Mouse (Mus musculus): ENCODE data around the gene Stard7.
"Not testable (repeated sequence)": the region's sequence is repeated elsewhere in the genome, so short reads cannot be mapped to it uniquely, and the experiment has no call there.

Gene Stard7

GRCm38 (mm10) chr2:127274590-127274989 lies 4.6 kb downstream of the Stard7 start:
- no peak for DNase-seq (ENCODE audit: inconsistent ontology term)

GRCm38 (mm10) chr2:127275551-127276320 lies 5.7 kb downstream of the Stard7 start:
- DNase-seq (ENCODE audit: inconsistent ontology term): no peak

GRCm38 (mm10) chr2:127278162-127278561 lies 8.1 kb downstream of the Stard7 start:
- DNase-seq (ENCODE audit: inconsistent ontology term): no peak

GRCm38 (mm10) chr2:127292250-127292649 lies 22.2 kb downstream of the Stard7 start:
- no peak for DNase-seq (ENCODE audit: inconsistent ontology term)

- DNase-seq (ENCODE audit: inconsistent ontology term): no peak
These were observed 27.2 kb downstream of the Stard7 start for GRCm38 (mm10) chr2:127297001-127297805.

GRCm38 (mm10) chr2:127298056-127298455 lies 28.0 kb downstream of the Stard7 start:
- DNase-seq (ENCODE audit: inconsistent ontology term): no peak

GRCm38 (mm10) chr2:127300701-127301100 lies 30.7 kb downstream of the Stard7 start:
- DNase-seq (ENCODE audit: inconsistent ontology term): no peak

GRCm38 (mm10) chr2:127301883-127302282 lies 31.9 kb downstream of the Stard7 start:
- DNase-seq (ENCODE audit: inconsistent ontology term): no peak

GRCm38 (mm10) chr2:127304192-127304591 lies 34.2 kb downstream of the Stard7 start:
- not testable (repeated sequence) for DNase-seq (ENCODE audit: inconsistent ontology term)

- DNase-seq (ENCODE audit: inconsistent ontology term): no peak
These were observed 34.7 kb downstream of the Stard7 start for GRCm38 (mm10) chr2:127304609-127305210.

- no peak for DNase-seq (ENCODE audit: inconsistent ontology term)
These were observed 36.1 kb downstream of the Stard7 start for GRCm38 (mm10) chr2:127306123-127306522.

GRCm38 (mm10) chr2:127307179-127307578 lies 37.2 kb downstream of the Stard7 start:
- no peak for DNase-seq (ENCODE audit: inconsistent ontology term)

- DNase-seq (ENCODE audit: inconsistent ontology term): no peak
These were observed 38.6 kb downstream of the Stard7 start for GRCm38 (mm10) chr2:127308660-127309059.

GRCm38 (mm10) chr2:127310246-127310645 lies 40.2 kb downstream of the Stard7 start:
- no peak for DNase-seq (ENCODE audit: inconsistent ontology term)

GRCm38 (mm10) chr2:127310685-127311084 lies 40.7 kb downstream of the Stard7 start:
- DNase-seq (ENCODE audit: inconsistent ontology term): no peak

- no peak for DNase-seq (ENCODE audit: inconsistent ontology term)
These were observed 41.2 kb downstream of the Stard7 start for GRCm38 (mm10) chr2:127311193-127311592.

GRCm38 (mm10) chr2:127312801-127313200 lies 42.8 kb downstream of the Stard7 start:
- DNase-seq (ENCODE audit: inconsistent ontology term): no peak

GRCm38 (mm10) chr2:127313878-127314277 lies 43.9 kb downstream of the Stard7 start:
- DNase-seq (ENCODE audit: inconsistent ontology term): no peak

GRCm38 (mm10) chr2:127314467-127315154 lies 44.6 kb downstream of the Stard7 start:
- no peak for DNase-seq (ENCODE audit: inconsistent ontology term)

- DNase-seq (ENCODE audit: inconsistent ontology term): no peak
These were observed 45.1 kb downstream of the Stard7 start for GRCm38 (mm10) chr2:127315155-127315470.

- DNase-seq (ENCODE audit: inconsistent ontology term): no peak
These were observed 46.4 kb downstream of the Stard7 start for GRCm38 (mm10) chr2:127316431-127316830.

GRCm38 (mm10) chr2:127318136-127318535 lies 48.1 kb downstream of the Stard7 start:
- no peak for DNase-seq (ENCODE audit: inconsistent ontology term)
